Mouse (Mus musculus): Measurements from ENCODE around the gene Espl1. TPM values are rescaled to one million over a fixed set of nuclear protein-coding genes. Genes with fewer than 3 reads are reported as not detected.

Espl1 gene
- polyA plus RNA-seq, 1 experiment = 1.9 TPM

Other genes starting within 250 kb of the Espl1 start
- 121 and 170 TPM in 2 replicates for gene Eif4b, start 222.5 kb upstream of the Espl1 start, polyA plus RNA-seq (2012; rRNA removed)
- 69.2 and 107 TPM in 2 replicates for gene Tns2, start 195.9 kb upstream of the Espl1 start, polyA plus RNA-seq (2012; rRNA removed)
- gene Spryd3, start 160.0 kb upstream of the Espl1 start, polyA plus RNA-seq (2012; rRNA removed) = 43.7 and 50.0 TPM in 2 replicates
- gene Igfbp6, start 151.9 kb upstream of the Espl1 start, polyA plus RNA-seq (2012; rRNA removed) = 260 TPM in 2 replicates
- 0.59 and 0.89 TPM in 2 replicates for gene Soat2, start 145.7 kb upstream of the Espl1 start, polyA plus RNA-seq (2012; rRNA removed)
- gene Zfp740, start 93.0 kb upstream of the Espl1 start, polyA plus RNA-seq (2012; rRNA removed) = 62.9 and 67.8 TPM in 2 replicates
- 92.4 and 102 TPM in 2 replicates for gene Csad, start 91.5 kb upstream of the Espl1 start, polyA plus RNA-seq (2012; rRNA removed)
- gene Itgb7, start 64.3 kb upstream of the Espl1 start, polyA plus RNA-seq (2012; rRNA removed) = 7.0 and 13.2 TPM in 2 replicates
- 72.2 and 76.7 TPM in 2 replicates for gene Rarg, start 38.7 kb upstream of the Espl1 start, polyA plus RNA-seq (2012; rRNA removed)
- 0.56 and 0.59 TPM in 2 replicates for gene Gm9918, start 25.7 kb upstream of the Espl1 start, polyA plus RNA-seq (2012; rRNA removed)
- gene Mfsd5, start 16.8 kb upstream of the Espl1 start, polyA plus RNA-seq (2012; rRNA removed) = 62.6 and 64.4 TPM in 2 replicates
- 396 and 519 TPM in 2 replicates for gene Pfdn5, start 29.9 kb downstream of the Espl1 start, polyA plus RNA-seq (2012; rRNA removed)
- 54.1 and 59.1 TPM in 2 replicates for gene Myg1, start 35.4 kb downstream of the Espl1 start, polyA plus RNA-seq (2012; rRNA removed)
- 19.1 and 21.4 TPM in 2 replicates for gene Aaas, start 54.5 kb downstream of the Espl1 start, polyA plus RNA-seq (2012; rRNA removed)
- 0.15 and 0.21 TPM in 2 replicates for gene Sp7, start 70.9 kb downstream of the Espl1 start, polyA plus RNA-seq (2012; rRNA removed)
- 19.1 and 24.2 TPM in 2 replicates for gene Sp1, start 109.9 kb downstream of the Espl1 start, polyA plus RNA-seq (2012; rRNA removed)
- 0.53 and 0.62 TPM in 2 replicates for gene Amhr2, start 149.1 kb downstream of the Espl1 start, polyA plus RNA-seq (2012; rRNA removed)
- gene Prr13, start 162.8 kb downstream of the Espl1 start, polyA plus RNA-seq (2012; rRNA removed) = 145 and 166 TPM in 2 replicates
- gene Pcbp2, start 174.3 kb downstream of the Espl1 start, polyA plus RNA-seq (2012; rRNA removed) = 328 and 432 TPM in 2 replicates
- gene Gm10337, start 207.5 kb downstream of the Espl1 start, polyA plus RNA-seq (2012; rRNA removed) = not detected in 2 replicates
- gene Map3k12, start 220.8 kb downstream of the Espl1 start, polyA plus RNA-seq (2012; rRNA removed) = 13.1 and 13.7 TPM in 2 replicates
- gene Tarbp2, start 221.9 kb downstream of the Espl1 start, polyA plus RNA-seq (2012; rRNA removed) = 55.0 and 72.5 TPM in 2 replicates
- 8.1 and 8.2 TPM in 2 replicates for gene Npff, start 228.7 kb downstream of the Espl1 start, polyA plus RNA-seq (2012; rRNA removed)

Measured in urinary bladder, adult 2 months (tissue).